Mouse (Mus musculus) skeletal muscle tissue, adult 2 months (tissue): ENCODE results near the gene Pabpc1l.

Experiments used
- DNase-seq: peaks from one replicate; pipeline ENCODE4 v3.0.0-alpha.2; 2012; ENCODE audit warnings: low read depth, low spot score

Gene Pabpc1l

DNA sequence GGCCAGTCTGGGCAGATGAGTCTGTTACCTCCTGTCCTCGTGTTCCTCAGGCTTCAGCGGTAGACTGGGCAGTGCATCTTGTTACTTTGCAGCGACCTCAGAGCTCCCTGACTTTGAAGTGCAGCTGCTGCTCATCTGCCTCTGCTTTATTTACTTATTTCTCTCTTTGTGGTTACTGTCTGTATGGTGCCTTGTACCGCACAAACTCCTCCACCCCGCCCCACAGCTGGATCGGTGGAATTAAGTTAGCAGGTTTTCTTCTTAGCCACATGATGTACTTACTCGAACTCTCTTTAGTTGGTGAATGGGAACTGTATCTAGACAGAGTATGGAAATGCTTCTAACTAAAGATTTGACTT, 59.1 kb downstream of the Pabpc1l start:
- no peak for DNase-seq

DNA sequence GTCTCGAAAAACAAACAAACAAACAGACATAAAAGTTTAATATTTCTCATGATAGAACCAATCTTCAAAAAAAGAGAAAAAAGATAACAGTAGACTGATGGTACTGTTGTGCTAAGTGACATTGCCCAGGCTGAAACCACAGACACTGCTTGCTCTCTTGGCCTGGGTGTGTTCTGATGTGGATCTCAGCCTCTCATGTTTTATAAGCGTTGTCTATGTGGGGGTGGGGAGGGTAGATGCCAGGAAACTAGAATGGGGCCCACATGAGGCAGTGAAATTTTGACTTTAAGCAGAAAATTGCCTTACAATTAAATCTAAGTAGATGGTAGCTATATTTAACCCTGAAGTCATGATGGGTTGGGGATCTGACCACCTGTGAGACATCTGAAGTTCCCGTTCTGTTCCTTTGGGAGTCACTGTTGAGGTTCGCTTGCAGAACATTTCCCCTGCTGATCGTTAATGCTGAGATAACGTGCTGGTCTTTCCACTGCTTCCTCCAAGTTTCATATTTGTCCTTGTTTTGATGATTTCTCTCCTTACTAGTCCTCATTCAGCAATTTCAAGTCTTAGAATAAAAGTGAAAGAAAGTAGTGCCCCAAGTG, 62.3 kb downstream of the Pabpc1l start:
- DNase-seq, result no peak

DNA sequence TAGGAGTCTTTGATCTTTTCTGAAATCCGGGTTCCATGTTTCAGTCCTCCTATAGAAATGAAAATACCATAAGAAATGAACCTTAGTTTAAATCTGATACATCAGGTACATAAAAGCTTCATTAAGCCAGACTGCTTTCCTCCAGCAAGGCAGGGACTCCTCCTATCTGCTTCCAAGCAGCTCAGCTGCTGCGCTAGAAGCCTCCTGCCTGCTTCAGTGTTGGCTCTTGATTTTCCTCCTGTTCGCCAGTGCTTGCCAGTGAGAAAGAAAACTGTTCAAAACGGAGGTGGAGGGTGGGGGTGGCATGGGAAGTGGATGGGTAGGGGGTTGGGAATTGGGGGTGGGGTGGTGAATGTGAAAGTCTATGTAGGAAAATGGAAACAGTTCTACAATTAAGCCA, 64.3 kb downstream of the Pabpc1l start:
- DNase-seq, result no peak

DNA sequence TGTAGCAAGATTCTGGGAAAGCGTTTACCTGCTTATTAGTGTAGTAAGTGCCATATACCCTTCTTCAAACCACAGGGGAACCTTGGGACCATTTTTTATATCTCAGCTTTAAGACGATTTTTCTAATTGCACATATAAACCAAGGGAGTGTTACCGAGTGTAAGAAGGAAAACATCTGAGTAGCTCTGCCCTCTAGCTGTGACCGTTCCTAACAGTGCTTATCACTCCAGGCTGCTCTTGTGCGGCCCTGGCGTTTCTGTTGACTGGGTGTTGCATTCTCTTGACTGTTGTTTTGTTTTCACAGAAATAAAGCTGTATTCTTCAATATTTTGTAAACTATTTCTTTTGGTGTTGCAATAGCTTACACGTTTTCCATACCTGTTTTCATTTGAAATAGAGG, 68.9 kb downstream of the Pabpc1l start:
- DNase-seq, result no peak

DNA sequence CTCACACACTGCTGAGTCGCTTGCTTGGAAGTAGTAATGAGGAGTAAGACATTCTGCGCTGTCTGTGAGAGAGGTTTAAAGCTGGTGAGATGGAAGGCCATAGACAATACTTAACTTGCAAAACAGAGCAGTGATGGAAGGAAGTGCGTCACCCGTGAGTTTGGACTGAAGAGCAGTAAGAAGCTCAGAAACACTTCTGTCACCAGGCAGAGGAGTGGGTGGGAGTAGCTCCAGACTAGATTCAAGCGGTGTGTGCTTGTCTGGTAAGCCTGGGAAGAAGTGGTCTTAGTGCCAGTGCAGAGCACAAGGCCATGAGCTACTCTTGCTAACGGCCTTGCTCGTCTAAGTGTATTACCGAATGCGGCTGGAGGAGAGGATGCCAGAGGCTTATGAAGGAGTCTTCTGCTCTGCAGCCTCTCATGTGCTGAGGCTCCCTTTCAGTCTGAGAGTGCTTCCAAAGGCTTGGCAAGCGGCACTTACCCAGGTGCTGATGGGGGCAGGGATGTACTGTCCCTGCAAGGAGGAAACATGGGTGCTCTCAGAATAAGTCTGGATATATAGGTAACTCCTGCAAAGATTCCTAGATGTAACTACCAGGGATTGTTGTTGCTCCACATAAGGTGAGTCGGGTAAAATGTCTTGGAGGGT, 73.5 kb downstream of the Pabpc1l start:
- DNase-seq, result no peak
